13 mouse cellular contexts compared by ENCODE assay signal in genomic region chr17:10372001-10372785, GRCm38 (mm10). TPM values are rescaled to one million over a fixed set of nuclear protein-coding genes. Genes with fewer than 3 reads are reported as not detected.
DNase-seq lines count a peak whose midpoint lies in the region; ATAC-seq and TF ChIP-seq lines count a peak whose summit lies in the region.
"Had no signal": no experiment of that assay in that cellular context is flagged by ENCODE, and none has a peak within 500 bp of the region (broad histone marks: within the 10 kb centered on the region; RNA-seq: fewer than 3 reads in every experiment).

No protein-coding gene starts in this region.

- ATAC-seq in kidney, embryonic 16.5 days (ENCODE audit: low FRiP score, low TSS enrichment): no peak
- ATAC-seq: liver, embryonic 12.5 days had no signal

- no peak for TF ChIP-seq POLR2A in cerebellum, adult 2 months (IDR thresholded peaks at IDR 0.05; ENCODE audit: borderline replicate concordance, insufficient read depth, low read length)

- no peaks in the 10 kb centered on the region for H3K27me3 ChIP-seq in kidney, embryonic 16.5 days (ENCODE audit: insufficient read depth, low read length)
- H3K27me3 ChIP-seq in E14TG2a.4 (ENCODE audit: insufficient read depth, low read length): no peaks in the 10 kb centered on the region
- H3K27me3 ChIP-seq in embryonic facial prominence, embryonic 10.5 days (replicated peaks; ENCODE audit: low read depth, poor library complexity, severe bottlenecking): no peaks in the 10 kb centered on the region
- H3K27me3 ChIP-seq in cerebellum, adult 2 months (ENCODE audit: control insufficient read depth, insufficient read depth, low read length): no peaks in the 10 kb centered on the region
- H3K27me3 ChIP-seq: forebrain, embryonic 12.5 days; liver, embryonic 12.5 days; neural tube, embryonic 13.5 days had no signal

- H3K9me3 ChIP-seq in kidney, embryonic 16.5 days (ENCODE audit: low read length): no peaks in the 10 kb centered on the region
- peaks cover 16% of the 10 kb centered on the region for H3K9me3 ChIP-seq in E14TG2a.4 (ENCODE audit: low read length)
- no peaks in the 10 kb centered on the region for H3K9me3 ChIP-seq in embryonic facial prominence, embryonic 10.5 days
- H3K9me3 ChIP-seq: liver, embryonic 12.5 days; midbrain, embryonic 10.5 days; neural tube, embryonic 13.5 days had no signal

- no peak overlapping the region for H3K9ac ChIP-seq in kidney, embryonic 16.5 days (replicated peaks; ENCODE audit: low read length)
- H3K9ac ChIP-seq: forebrain, embryonic 12.5 days; liver, embryonic 12.5 days; neural tube, embryonic 13.5 days had no signal

- no peak overlapping the region for H3K4me3 ChIP-seq in kidney, embryonic 16.5 days (ENCODE audit: low read length)
- peak overlapping the region; percentile 57 for H3K4me3 ChIP-seq in E14TG2a.4 (replicated peaks; ENCODE audit: low read length)
- no peak overlapping the region for H3K4me3 ChIP-seq in embryonic facial prominence, embryonic 10.5 days
- H3K4me3 ChIP-seq in cerebellum, adult 2 months (replicated peaks; ENCODE audit: insufficient read depth, low read depth, low read length): no peak overlapping the region
- H3K4me3 ChIP-seq: forebrain, embryonic 12.5 days; liver, embryonic 12.5 days; midbrain, embryonic 10.5 days; neural tube, embryonic 13.5 days had no signal

- H3K27ac ChIP-seq in kidney, embryonic 16.5 days (ENCODE audit: low read length): no peak overlapping the region
- H3K27ac ChIP-seq in embryonic facial prominence, embryonic 10.5 days (replicated peaks): peak overlapping the region; percentile 40; the same call in 1 of the 2 replicates
- no peak overlapping the region for H3K27ac ChIP-seq in cerebellum, adult 2 months (ENCODE audit: insufficient read depth, low read length)
- H3K27ac ChIP-seq: forebrain, embryonic 12.5 days; liver, embryonic 12.5 days; midbrain, embryonic 10.5 days; neural tube, embryonic 13.5 days had no signal

- peaks cover 3% of the 10 kb centered on the region; the same call in 1 of the 2 replicates for H3K4me1 ChIP-seq in kidney, embryonic 16.5 days (ENCODE audit: insufficient read depth, low read length)
- H3K4me1 ChIP-seq in E14TG2a.4 (replicated peaks; ENCODE audit: low read depth, low read length): peaks cover 93% of the 10 kb centered on the region
- peaks cover 43% of the 10 kb centered on the region for H3K4me1 ChIP-seq in embryonic facial prominence, embryonic 10.5 days
- H3K4me1 ChIP-seq in cerebellum, adult 2 months (ENCODE audit: control insufficient read depth, insufficient read depth, low read length): no peaks in the 10 kb centered on the region

- H3K36me3 ChIP-seq in kidney, embryonic 16.5 days (ENCODE audit: insufficient read depth, low read length): no peaks in the 10 kb centered on the region
- no peaks in the 10 kb centered on the region; the same call in 1 of the 2 replicates for H3K36me3 ChIP-seq in E14TG2a.4 (ENCODE audit: insufficient read depth, low read length)
- no peaks in the 10 kb centered on the region for H3K36me3 ChIP-seq in embryonic facial prominence, embryonic 10.5 days (replicated peaks)
- H3K36me3 ChIP-seq: forebrain, embryonic 12.5 days; liver, embryonic 12.5 days; midbrain, embryonic 10.5 days; neural tube, embryonic 13.5 days had no signal

- intact Hi-C loops in heart, postnatal 14 days (cut with DNase I): loop anchor here (2.0 to 5.0 kb wide), 2 partner anchors 50 to 121 kb away; no protein-coding TSS in a partner anchor

- TF ChIP-seq CTCF in E14TG2a.4 (conservative IDR thresholded peaks at IDR 0.05; ENCODE audit: low read length): no peak
- no peak for TF ChIP-seq CTCF in cerebellum, adult 2 months (IDR thresholded peaks at IDR 0.05; ENCODE audit: borderline replicate concordance, insufficient read depth, low read depth, low read length)

- WGBS in kidney, embryonic 16.5 days: 64% methylated on average over 18 of the region's 18 CpGs
- 63% methylated on average over 18 of the region's 18 CpGs for WGBS in embryonic facial prominence, embryonic 10.5 days
- 61% methylated on average over 18 of the region's 18 CpGs for WGBS in cerebellum, adult 2 months

- DNase-seq in heart, adult 18-20 months: peak; percentile 31 to 47
- no peak for DNase-seq in heart, postnatal 14 days
- peak; percentile 35 for DNase-seq in kidney, postnatal 10 days
- DNase-seq in embryonic facial prominence, embryonic 10.5 days (ENCODE audit: low spot score): no peak
- DNase-seq in cerebellum, adult 9-10 months: no peak
- no peak for DNase-seq in cerebellum, adult 2 months
- DNase-seq: lung, postnatal 14 days had no signal

- H3K4me2 ChIP-seq in kidney, embryonic 16.5 days (replicated peaks; ENCODE audit: low read depth, low read length): no peak overlapping the region
- H3K4me2 ChIP-seq: forebrain, embryonic 12.5 days; liver, embryonic 12.5 days; neural tube, embryonic 13.5 days had no signal

RNA-seq across cellular contexts. Expression of gene Qk, which starts 52.5 kb away (rescaled TPM):
- total RNA-seq in heart, adult 18-20 months (2021): 100 to 1,000 TPM; 490 to 493 TPM
- 100 to 1,000 TPM; 417 to 428 TPM for total RNA-seq in heart, postnatal 14 days (2021)
- 22.5 and 30.5 TPM in 2 replicates for polyA plus RNA-seq in kidney, embryonic 16.5 days (2015; fragmentation: Nextera tagmentation; extraction: Ambion mirVana)
- 33.3 and 33.5 TPM in 2 replicates for polyA plus RNA-seq in embryonic facial prominence, embryonic 10.5 days (2016; fragmentation: Nextera tagmentation; extraction: Ambion mirVana)
- 276 and 278 TPM in 2 replicates for polyA plus RNA-seq in cerebellum, adult 2 months (2012; rRNA removed)

Comparison
In these comparisons a context has a peak if more than half of its experiments do, and no peak if none do; other contexts are left out.
1. DNase-seq: peak in heart, adult 18-20 months (2 of 2) and kidney, postnatal 10 days (single experiment); none in heart, postnatal 14 days (0 of 2), embryonic facial prominence, embryonic 10.5 days (single experiment), cerebellum, adult 9-10 months (single experiment) and cerebellum, adult 2 months (0 of 2).